Mouse (Mus musculus): ENCODE measurements around the gene Gm45808. TPM values are rescaled to one million over a fixed set of nuclear protein-coding genes. Genes with fewer than 3 reads are reported as not detected.
"Not testable (repeated sequence)": the region's sequence is repeated elsewhere in the genome, so short reads cannot be mapped to it uniquely, and the experiment has no call there.

The Gm45808 gene
- polyA plus RNA-seq, 1 experiment from 2014 or later: not detected

DNA sequence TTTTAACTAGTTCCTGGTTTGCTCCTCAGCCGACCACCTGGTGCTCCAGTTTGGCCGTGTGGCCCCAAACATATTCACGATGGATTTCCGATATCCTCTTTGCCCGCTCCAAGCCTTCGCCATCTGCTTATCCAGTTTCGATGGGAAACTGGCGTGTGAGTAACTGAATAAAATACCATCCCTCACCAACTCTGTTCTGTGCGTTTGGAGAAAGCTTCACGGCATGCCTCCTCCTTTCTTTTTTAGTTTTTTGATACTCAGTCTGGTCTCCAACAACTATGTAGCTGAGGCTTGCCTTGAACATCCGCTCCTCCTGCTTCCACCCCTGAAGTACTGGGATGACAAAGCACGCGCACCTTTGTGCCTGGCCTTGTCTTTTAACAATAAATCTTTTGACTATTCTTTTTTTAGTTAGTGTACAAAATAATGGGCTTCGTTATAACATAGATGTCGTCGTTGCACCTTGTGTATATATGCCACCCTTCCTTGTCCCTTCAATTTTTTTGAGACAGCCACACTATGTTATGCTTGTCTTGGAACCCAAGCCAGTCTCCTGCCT, 35.7 kb upstream of the Gm45808 start:
- H3K27ac ChIP-seq: peak overlapping the region; percentile 99
- peak overlapping the region; percentile 99 for H3K4me3 ChIP-seq (replicated peaks)
- DNase-seq: no peak
- H3K9ac ChIP-seq: peak overlapping the region; percentile 100
- no peaks in the 10 kb centered on the region for H3K9me3 ChIP-seq (replicated peaks)
- peaks cover 40% of the 10 kb centered on the region for H3K36me3 ChIP-seq
- ATAC-seq (ENCODE audit: low read depth): no peak
- no peaks in the 10 kb centered on the region for H3K27me3 ChIP-seq
- peak overlapping the region; percentile 80 for H3K4me2 ChIP-seq
- H3K4me1 ChIP-seq (replicated peaks): peaks cover 68% of the 10 kb centered on the region
- 52% methylated on average over 16 of the region's 16 CpGs for WGBS (ENCODE audit: insufficient replicate concordance)

DNA sequence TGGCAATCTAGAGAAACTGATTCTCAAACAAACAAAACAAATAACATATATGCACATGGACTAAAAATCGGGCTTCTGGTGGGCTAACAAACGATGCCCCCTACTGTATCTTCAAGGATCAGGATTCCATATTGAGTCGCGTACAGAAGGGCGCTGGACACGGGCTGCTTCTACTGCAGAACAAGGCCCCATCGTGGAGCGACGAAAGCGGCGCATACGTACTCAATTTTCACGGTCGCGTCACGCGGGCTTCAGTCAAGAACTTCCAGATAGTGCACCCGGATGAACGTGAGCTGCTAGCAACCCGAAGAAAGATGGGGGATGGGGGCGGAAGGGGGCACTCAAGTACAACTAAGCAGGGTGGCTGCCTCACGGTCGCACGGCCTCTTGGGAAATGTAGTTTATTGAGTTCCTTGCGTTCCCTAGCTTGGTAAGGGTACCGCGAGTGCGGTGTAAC, 35.1 kb upstream of the Gm45808 start:
- H3K4me3 ChIP-seq (replicated peaks): peak overlapping the region; percentile 99
- DNase-seq (peak; percentile 78), ATAC-seq (ENCODE audit: low read depth) (no peak)
- H3K9me3 ChIP-seq (replicated peaks): no peaks in the 10 kb centered on the region
- peaks cover 65% of the 10 kb centered on the region for H3K4me1 ChIP-seq (replicated peaks)
- WGBS (ENCODE audit: insufficient replicate concordance): under 1% methylated on average over 28 of the region's 28 CpGs
- peak overlapping the region; percentile 99 for H3K27ac ChIP-seq
- H3K27me3 ChIP-seq: no peaks in the 10 kb centered on the region
- peaks cover 40% of the 10 kb centered on the region for H3K36me3 ChIP-seq
- H3K9ac ChIP-seq: peak overlapping the region; percentile 100
- peak overlapping the region; percentile 80 for H3K4me2 ChIP-seq

DNA sequence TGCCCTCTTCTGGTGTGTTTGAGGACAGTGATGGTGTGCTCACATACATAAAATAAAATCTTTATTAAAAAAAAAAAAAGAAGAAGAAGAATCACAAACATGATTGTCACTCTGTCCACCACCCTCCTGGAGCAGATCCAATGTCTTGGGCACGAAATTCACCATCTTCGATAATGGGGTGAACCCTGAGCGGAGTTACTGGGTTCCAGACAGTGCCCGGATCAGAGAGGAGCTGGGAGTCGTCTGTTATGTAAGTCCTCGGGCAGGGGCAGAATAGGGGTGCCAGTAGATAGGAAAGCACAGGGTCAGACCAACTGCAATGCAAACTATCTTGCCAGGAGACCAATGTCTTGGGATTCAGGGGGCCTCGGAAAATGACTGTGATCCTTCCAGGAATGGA, 34.0 kb upstream of the Gm45808 start:
- Histone ChIP-seq H3K9ac (0 out of 2 replicates have a peak overlapping the region, but pooled peaks have one; percentile 2), H3K4me1 (replicated peaks) (peaks cover 73% of the 10 kb centered on the region), H3K4me2 (peak overlapping the region; percentile 80), H3K27me3 (no peaks in the 10 kb centered on the region), H3K27ac (peak overlapping the region; percentile 99; the same call in 1 of the 2 replicates), H3K9me3 (replicated peaks) (no peaks in the 10 kb centered on the region), H3K36me3 (peaks cover 40% of the 10 kb centered on the region), H3K4me3 (replicated peaks) (0 out of 2 replicates have a peak overlapping the region, but pooled peaks have one; percentile 99)
- whole genome bisulfite sequencing (ENCODE audit: insufficient replicate concordance): 88% methylated on average over 7 of the region's 7 CpGs
- DNase-seq (no peak), ATAC-seq (ENCODE audit: low read depth) (no peak)

DNA sequence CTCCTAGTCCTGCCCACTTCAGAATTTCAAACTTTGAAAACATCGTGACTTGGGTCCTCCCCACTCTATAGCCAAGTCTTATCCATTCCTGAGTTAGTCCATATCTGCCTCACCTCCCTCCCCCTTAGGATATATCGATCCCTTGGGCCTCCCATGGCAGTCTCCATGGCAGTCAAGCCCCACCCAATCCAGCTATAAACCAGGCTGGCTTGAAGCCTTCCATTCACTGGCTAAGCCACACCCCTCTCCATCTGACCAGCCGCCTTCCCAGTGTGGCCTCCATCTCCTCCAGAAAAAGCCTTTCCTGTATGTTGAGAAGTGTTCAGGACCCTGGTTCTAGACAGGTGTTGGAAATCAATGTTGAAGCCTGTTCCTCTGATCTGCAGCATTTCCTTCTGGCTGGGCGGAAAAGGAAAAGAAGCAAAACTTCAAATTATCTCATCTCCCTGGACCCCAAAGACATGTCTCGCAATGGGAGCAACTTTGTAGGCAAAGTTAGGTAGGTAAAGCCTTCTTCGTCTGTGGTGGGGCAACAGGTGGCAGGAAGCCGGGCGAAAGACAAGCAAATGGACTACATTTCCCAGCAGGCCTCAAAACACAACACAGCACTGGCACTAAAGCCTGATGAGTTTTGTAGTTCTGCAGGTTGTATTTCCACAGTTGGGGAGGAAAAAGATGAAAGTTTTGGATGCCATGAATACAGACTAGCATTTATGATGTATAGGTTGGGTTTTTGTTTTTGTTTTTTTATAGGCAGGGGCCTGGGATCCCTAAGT, 32.9 kb upstream of the Gm45808 start:
- peak overlapping the region; percentile 46 for H3K9ac ChIP-seq
- peak overlapping the region; percentile 72 for H3K27ac ChIP-seq
- 64% methylated on average over 8 of the region's 8 CpGs for WGBS (ENCODE audit: insufficient replicate concordance)
- H3K4me2 ChIP-seq: peak overlapping the region; percentile 26
- H3K4me1 ChIP-seq (replicated peaks): peaks cover 77% of the 10 kb centered on the region
- no peaks in the 10 kb centered on the region for H3K27me3 ChIP-seq
- peaks cover 37% of the 10 kb centered on the region for H3K36me3 ChIP-seq
- DNase-seq (no peak), ATAC-seq (ENCODE audit: low read depth) (0 out of 2 replicates have a peak, but pooled peaks have one; percentile 9)
- no peaks in the 10 kb centered on the region for H3K9me3 ChIP-seq (replicated peaks)
- H3K4me3 ChIP-seq (replicated peaks): no peak overlapping the region

DNA sequence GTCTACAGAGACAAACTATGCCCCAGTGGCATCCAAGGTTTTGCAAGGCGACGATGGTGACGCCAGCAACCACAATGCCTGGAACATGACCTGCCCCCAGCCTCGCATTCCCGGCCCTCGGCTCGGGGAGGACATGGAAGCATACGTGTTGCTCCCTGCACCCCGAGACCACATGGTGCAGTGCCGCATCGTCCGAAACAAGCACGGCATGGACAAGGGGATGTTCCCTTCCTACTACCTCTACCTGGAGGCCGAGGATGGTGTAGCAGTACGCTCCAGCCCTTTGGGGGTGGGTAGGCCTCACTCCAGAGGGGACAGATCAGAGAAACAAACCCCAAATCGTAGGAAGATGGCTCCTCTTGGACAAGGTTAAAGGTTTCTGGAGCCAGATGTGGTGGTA, 32.0 kb upstream of the Gm45808 start:
- Histone ChIP-seq H3K36me3 (peaks cover 29% of the 10 kb centered on the region), H3K9me3 (replicated peaks) (no peaks in the 10 kb centered on the region), H3K4me2 (no peak overlapping the region), H3K9ac (no peak overlapping the region), H3K27ac (peak overlapping the region; percentile 72), H3K27me3 (no peaks in the 10 kb centered on the region), H3K4me1 (replicated peaks) (peaks cover 78% of the 10 kb centered on the region), H3K4me3 (replicated peaks) (no peak overlapping the region)
- DNase-seq: no peak
- no peak for ATAC-seq (ENCODE audit: low read depth)
- WGBS (ENCODE audit: insufficient replicate concordance): 89% methylated on average over 16 of the region's 16 CpGs

DNA sequence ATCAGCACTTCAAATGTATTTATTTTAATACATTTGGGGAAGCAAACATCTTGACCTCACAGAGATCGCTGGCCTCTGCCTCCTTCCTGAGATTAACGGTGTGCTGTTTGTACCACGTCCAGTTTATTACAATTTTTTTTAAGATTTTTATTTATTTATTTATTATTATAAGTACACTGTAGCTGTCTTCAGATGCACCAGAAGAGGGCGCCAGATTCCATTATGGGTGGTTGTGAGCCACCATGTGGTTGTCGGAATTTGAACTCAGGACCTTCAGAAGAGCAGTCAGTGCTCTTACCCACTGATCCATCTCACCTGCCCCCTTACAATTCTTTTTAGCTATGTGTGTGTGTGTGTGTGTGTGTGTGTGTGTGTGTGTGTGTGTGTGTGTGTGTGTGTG, 30.2 kb upstream of the Gm45808 start:
- ATAC-seq (ENCODE audit: low read depth); H3K27me3 ChIP-seq; H3K27ac ChIP-seq; H3K4me2 ChIP-seq; H3K9ac ChIP-seq; H3K4me3 ChIP-seq (replicated peaks); H3K9me3 ChIP-seq (replicated peaks); DNase-seq: not testable (repeated sequence)
- 58% methylated on average over 5 of the region's 5 CpGs for WGBS (ENCODE audit: insufficient replicate concordance)
- Histone ChIP-seq H3K4me1 (replicated peaks) (peaks cover 62% of the 10 kb centered on the region), H3K36me3 (peaks cover 11% of the 10 kb centered on the region)

DNA sequence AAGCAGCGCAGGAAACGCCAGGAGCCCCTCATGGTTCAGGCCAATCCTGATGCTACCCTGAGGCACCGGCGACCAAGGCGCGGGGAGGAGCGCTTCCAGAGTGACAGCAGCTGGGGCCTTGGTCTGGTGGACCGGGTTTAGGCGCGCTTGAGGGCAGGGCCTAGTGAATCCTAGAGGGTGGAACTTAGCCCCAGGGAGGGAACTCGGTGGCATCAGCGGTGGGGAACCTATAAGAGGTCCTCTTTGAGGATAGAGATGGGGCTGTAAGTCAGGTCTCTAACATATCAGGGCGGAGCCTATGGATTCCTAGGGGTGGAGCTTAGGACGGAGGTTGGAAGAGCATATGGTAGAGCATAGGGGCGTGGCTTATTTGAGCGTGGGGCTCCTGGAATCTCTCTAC, 28.8 kb upstream of the Gm45808 start:
- Histone ChIP-seq H3K9ac (peak overlapping the region; percentile 60), H3K9me3 (replicated peaks) (no peaks in the 10 kb centered on the region), H3K4me1 (replicated peaks) (peaks cover 52% of the 10 kb centered on the region), H3K27ac (peak overlapping the region; percentile 82), H3K27me3 (no peaks in the 10 kb centered on the region), H3K4me2 (peak overlapping the region; percentile 62), H3K4me3 (replicated peaks) (peak overlapping the region; percentile 36), H3K36me3 (no peaks in the 10 kb centered on the region)
- WGBS (ENCODE audit: insufficient replicate concordance): 8% methylated on average over 16 of the region's 16 CpGs
- ATAC-seq (ENCODE audit: low read depth) (peak; percentile 85), DNase-seq (peak; percentile 80)

DNA sequence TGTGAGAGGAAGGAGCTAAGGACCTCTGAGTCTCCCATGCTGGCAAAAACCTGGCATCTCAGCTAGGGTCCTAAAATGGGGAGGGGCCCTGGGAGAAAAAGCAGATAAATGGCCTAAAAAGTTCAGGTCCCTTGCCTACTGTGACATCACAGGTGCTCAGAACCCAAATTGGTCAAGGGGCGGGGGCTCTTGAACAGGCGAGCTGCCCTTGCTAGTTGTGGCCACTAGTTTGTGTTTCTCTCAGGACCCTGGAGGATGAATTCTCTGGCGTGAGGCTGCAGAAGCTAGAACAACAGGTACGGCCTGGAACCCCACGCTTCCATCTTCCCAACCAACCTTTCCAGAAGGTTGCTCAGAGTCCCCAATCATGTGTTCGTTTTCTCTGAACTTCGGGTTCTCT, 27.8 kb upstream of the Gm45808 start:
- Histone ChIP-seq H3K9ac (peak overlapping the region; percentile 60; the same call in 1 of the 2 replicates), H3K27me3 (no peaks in the 10 kb centered on the region), H3K36me3 (no peaks in the 10 kb centered on the region), H3K27ac (peak overlapping the region; percentile 82), H3K9me3 (replicated peaks) (no peaks in the 10 kb centered on the region), H3K4me1 (replicated peaks) (peaks cover 49% of the 10 kb centered on the region), H3K4me3 (replicated peaks) (no peak overlapping the region), H3K4me2 (peak overlapping the region; percentile 62; the same call in 1 of the 2 replicates)
- 73% methylated on average over 7 of the region's 7 CpGs for WGBS (ENCODE audit: insufficient replicate concordance)
- ATAC-seq (ENCODE audit: low read depth): no peak
- no peak for DNase-seq

DNA sequence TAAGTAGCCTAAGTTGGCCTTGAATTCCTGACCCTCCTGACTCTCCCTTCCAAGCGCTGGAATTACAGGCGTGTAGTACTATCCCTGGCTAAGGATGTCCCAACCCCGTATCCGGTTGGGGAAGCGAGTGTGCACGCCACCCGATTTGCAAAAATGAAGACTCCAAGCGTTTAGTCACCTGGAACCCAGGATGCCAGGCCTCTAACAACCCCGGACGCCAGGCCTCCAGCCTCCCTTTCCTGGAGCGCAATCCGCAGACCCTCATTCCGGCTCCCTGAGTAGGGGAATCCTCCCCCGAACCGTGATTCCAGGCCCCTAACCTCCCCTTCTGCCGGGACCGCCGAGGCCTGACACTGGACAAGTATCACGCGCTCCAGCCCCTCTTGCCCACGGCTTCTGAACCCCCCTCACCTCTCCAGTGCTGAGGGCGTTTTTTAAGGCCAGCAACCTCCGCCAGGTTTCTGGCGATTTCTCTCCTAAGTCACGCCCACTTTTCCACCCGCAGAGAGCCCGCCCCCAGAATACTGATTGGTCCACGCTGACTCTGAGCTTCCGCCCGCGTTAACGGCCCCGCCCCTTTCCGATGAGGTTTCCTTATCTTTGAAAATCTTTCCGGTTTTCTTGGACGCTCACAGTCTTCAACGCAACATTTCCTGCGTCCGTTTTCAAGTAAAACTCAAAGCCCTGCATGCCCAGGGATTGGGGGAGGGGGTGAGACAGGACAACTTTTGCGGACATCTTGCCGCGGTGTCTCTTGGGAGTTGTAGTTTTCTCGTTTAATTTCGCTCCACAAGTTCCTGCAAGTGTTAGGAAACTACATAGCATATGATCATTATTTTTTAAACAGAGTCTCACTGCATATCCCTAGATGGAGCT, 23.5 kb upstream of the Gm45808 start, which contains the start of gene Nucb1:
TSS of gene Nucb1 (minus strand) at position 495 of the 876 bp plus-strand sequence.
- H3K4me1 ChIP-seq (replicated peaks): peaks cover 58% of the 10 kb centered on the region
- H3K9me3 ChIP-seq (replicated peaks): no peaks in the 10 kb centered on the region
- no peaks in the 10 kb centered on the region for H3K27me3 ChIP-seq
- peak within 1 kb of the TSS; percentile 98 for H3K9ac ChIP-seq
- peaks cover 29% of the 10 kb centered on the region for H3K36me3 ChIP-seq
- WGBS (ENCODE audit: insufficient replicate concordance): under 1% methylated on average over 44 of the region's 44 CpGs
- ATAC-seq (ENCODE audit: low read depth): peak; percentile 74
- H3K27ac ChIP-seq: peak within 1 kb of the TSS; percentile 98
- peak within 1 kb of the TSS; percentile 97 for H3K4me2 ChIP-seq
- H3K4me3 ChIP-seq (replicated peaks): peak within 1 kb of the TSS; percentile 95
- peak; percentile 92 for DNase-seq

DNA sequence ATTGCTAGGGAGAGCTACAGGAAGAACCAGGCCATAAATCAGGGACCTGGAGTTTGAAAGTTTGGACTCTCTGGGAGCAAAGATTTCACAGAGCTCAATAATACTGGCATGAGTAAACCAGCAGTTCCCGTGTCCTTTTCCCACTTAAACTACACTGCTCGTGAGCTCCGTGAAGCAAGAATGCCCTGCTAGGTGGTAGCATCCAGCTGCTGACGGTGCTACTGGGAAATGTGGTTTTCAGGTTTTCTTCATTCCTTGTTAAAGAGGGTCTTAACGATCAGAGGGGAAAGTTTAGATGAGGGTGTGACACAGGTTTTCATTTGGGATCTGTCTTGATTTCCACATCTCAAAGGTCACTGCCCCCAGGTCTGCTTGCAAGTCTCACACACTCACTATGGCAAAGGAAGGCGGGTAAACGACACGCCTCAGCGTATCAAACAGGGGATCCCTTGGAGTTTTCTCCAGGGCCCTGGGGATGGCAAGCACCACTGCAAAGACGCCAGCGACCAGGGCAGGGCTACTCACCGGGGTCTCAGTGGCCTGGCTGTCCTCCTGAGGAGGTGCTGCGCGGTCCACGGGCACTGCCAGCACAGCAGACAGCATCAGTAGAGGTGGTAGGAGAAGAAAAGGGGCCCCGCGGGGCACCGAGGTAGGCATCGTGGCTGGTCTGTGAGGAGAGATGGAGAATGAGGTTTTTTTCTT, 22.7 kb upstream of the Gm45808 start:
- ATAC-seq (ENCODE audit: low read depth) (peak; percentile 47), DNase-seq (peak; percentile 44)
- WGBS (ENCODE audit: insufficient replicate concordance): 17% methylated on average over 19 of the region's 19 CpGs
- Histone ChIP-seq H3K27ac (peak overlapping the region; percentile 98), H3K27me3 (no peaks in the 10 kb centered on the region), H3K4me1 (replicated peaks) (peaks cover 58% of the 10 kb centered on the region), H3K9me3 (replicated peaks) (no peaks in the 10 kb centered on the region), H3K4me3 (replicated peaks) (peak overlapping the region; percentile 95), H3K9ac (peak overlapping the region; percentile 98), H3K36me3 (peaks cover 37% of the 10 kb centered on the region), H3K4me2 (peak overlapping the region; percentile 97)

All from liver, embryonic 13.5 days (tissue).